Mouse (Mus musculus) effector memory CD4-positive, alpha-beta T cell, adult 5 months (primary cell): ENCODE data around the gene Alx3. TPM values are rescaled to one million over a fixed set of nuclear protein-coding genes. Genes with fewer than 3 reads are reported as not detected.

ENCODE experiments used
- polyA plus RNA-seq: library from polyadenylated mRNA; unstranded; fragments of 100-300 nt; shearing (Covaris generic); gene quantifications from one replicate; pipeline ENCODE4 v1.2.1, GENCODE M21; 2017

Gene Alx3
- polyA plus RNA-seq: not detected

GRCm38 (mm10) chr3:107594662-107595263 lies at the start of gene Alx3:
Gene Alx3, plus strand, starts transcription at chr3:107595031.

GRCm38 (mm10) chr3:107554842-107555241 lies 40.0 kb upstream of the Alx3 start, which contains the start of gene Ubl4b:
Gene Ubl4b, minus strand, starts transcription at chr3:107555073.

GRCm38 (mm10) chr3:107630682-107631522 lies 36.1 kb downstream of the Alx3 start, which contains the start of gene Gm10961:
Gene Gm10961, plus strand, starts transcription at chr3:107631322.

DNA sequence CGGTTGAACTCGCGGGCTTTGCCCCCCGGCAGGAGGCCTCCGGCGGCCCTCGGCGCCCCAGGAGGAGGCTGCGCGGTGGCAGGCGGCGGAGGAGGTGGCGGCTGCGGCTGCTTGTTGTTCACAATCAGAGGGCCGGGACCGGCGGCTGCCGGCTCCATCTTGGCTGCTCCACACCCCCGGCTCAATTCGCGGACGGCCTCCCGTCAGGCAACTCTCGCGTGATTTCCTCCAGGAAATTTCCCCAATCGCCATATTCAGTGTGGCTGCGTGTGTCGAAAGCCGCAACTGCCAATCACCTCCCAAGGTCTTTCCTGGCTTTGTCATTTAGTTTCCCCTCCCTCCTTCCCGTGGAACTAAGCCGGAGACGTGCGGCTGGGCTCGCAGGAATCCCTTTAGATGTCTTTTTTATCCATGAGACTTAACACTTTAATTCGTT lies 36.7 kb downstream of the Alx3 start, which contains the start of gene Strip1:
Gene Strip1, minus strand, starts transcription at position 172 of the 436 bp plus-strand sequence.

Other genes with a start within 250 kb of the Alx3 start
- gene Kcnc4, start 135.5 kb upstream of the Alx3 start, polyA plus RNA-seq: not detected
- gene Slc6a17, start 77.0 kb upstream of the Alx3 start, polyA plus RNA-seq: not detected
- not detected for gene Ubl4b, start 40.0 kb upstream of the Alx3 start, polyA plus RNA-seq
- gene Gm10961, start 36.3 kb downstream of the Alx3 start, polyA plus RNA-seq: not detected
- 49.6 TPM for gene Strip1, start 36.7 kb downstream of the Alx3 start, polyA plus RNA-seq
- 75.2 TPM for gene Ahcyl1, start 101.5 kb downstream of the Alx3 start, polyA plus RNA-seq
- gene Csf1, start 165.4 kb downstream of the Alx3 start, polyA plus RNA-seq: 3.3 TPM